Mouse (Mus musculus): ENCODE data around the gene Gys2.
"Not testable (repeated sequence)": the region's sequence is repeated elsewhere in the genome, so short reads cannot be mapped to it uniquely, and the experiment has no call there.

Gys2 gene

DNA sequence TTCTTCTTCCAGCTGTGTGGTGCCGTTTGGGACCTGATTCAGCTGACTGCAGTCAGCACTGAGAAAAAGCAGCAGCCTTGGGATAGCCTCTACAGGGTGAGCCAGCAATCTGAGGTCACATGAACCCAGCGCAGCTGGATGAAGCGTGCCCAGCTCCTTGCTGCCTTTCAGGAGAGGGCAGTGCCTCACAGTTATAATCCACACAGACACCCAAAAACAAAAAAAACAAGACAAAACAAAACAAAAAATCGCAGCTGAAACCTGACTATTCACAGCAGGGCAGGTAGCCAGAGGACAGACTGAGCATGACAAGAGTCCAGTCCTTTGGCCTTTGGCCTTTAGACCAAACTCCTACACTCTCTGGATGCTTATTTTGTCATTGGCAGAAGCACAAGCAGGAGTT lies at the start of gene Gys2:
Gene Gys2, minus strand, starts transcription at position 309 of the 403 bp plus-strand sequence.
- no peak for DNase-seq (ENCODE audit: extremely low read depth, low read depth)

DNA sequence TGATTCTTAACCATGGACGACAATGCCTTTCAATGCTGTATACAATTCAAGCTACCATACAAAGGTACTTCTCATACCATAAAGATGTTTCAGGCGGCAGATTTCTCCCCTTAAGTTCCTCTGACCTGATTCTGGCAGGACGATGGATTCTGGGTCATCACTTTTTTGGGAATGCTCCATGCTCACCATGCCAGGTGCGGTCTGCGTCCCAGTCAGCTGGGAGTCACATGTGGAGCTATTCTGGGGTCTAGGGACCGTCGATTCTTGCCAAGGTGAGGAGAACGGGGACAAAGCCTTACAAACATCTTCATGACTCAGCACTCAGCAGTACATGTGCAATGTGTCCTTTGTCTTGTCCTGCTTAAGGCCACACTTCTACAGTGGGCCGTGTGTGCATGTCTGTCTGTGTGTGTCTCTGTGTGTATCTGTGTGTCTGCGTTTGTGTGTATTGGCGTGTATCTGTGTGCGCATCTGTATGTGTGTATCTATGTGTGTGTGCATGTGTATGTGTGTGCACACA lies 48.7 kb upstream of the Gys2 start:
- no peak for DNase-seq (ENCODE audit: extremely low read depth, low read depth)

DNA sequence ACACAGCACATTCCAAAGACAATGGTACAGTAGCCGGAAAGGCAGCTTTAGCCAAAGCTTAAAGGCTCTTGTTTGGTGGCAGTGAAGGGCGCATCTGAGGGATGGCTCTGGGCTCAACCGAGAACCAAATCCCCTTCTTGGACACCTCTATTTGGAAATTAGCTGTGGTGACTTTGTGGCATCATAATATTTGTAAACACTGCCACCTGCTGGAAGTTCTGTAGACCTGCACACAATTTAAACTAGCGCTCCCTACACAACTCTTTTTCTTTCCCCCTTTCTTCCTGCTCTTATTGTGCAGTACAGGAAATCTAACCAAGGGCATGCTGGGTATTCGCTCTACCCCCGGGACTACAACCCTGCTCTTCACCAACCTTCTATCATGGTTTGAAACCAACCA lies 46.2 kb upstream of the Gys2 start:
- DNase-seq (ENCODE audit: extremely low read depth, low read depth) = peak; percentile 12

DNA sequence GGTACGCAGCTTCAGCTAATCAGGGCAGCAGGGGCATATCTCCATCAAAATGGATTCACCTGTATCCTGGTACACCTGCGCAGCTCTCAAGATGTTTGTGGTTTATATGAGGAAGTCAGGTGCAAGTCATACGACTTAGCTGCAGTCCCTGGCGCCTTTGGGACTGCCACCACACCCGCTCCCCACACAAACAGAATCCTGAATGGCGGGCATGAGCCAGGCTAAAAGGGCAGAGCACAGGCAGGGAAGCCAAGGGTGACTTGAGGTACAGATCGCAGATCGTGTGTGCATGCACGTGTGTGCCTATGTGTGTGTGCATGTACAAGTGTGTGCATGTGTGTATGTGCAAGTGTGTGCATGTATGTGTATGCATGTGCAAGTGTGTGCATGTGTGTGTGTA lies 42.5 kb upstream of the Gys2 start:
- not testable (repeated sequence) for DNase-seq (ENCODE audit: extremely low read depth, low read depth)

DNA sequence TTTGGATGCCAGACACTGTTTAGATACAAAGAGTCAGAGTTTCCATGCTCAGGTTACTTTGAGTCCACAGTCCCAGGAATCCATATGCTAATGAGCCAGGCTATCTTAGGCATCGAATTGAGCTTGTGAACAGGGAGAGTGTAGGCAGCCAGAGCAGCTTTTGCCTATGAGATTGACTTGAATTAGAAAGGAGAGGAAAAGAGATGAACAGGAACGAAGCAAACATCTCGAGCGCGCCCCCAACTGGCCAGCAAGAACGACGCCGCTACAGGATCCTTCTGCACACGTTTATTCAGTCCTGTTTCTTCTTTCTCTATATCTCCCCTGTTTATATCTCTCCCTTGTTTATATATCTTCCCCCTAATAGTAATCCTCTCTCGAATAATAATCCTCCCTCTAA lies 42.0 kb upstream of the Gys2 start:
- no peak for DNase-seq (ENCODE audit: extremely low read depth, low read depth)

DNA sequence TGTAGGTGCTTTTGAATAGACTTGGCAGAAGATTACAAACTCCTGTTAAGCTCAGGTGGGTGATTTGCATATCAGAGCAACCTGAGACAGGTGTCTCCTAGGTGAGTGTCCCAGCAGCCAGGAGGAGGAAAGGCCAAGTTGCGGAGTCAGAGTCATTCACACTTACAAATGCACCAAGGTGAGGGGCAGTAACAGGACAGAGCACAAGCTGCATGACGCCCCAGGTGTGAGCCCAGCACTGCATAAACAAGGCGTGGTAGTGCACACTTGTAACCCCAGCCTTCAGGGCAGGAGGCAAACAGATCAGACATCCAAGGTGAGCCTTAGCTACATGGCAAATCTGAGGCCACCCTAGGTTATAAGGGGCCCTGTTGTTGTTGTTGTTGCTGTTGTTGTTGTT lies 40.0 kb upstream of the Gys2 start:
- no peak for DNase-seq (ENCODE audit: extremely low read depth, low read depth)

DNA sequence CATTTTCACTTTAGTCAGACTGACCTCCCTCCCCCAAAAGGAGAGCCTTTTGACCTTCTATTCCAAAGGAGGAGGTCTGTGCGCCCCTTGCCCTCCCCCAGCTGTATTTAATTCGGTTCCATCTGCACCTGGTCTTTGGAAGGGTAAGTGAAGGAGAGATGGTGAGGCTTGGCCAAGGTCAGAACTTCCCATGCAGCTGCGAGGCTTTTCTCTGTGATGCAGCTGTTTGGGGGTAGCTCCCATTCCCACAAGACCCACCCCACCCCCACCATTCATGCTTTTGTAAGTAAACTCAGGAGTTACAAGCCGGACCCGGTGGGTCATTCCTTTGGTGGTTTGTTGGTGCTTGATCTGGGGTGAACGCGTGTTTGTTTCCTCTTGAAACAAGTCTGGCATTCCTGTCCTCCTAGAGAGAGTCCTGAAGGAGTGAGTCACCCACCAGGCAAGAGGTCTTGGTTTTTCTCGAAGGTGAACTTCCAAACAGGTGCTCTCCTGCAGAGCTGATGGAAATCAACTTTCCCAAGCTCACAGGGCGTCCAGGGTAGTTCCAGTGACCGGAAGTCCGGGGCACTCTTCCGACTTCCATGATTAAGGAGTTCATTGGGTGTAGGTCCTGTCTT lies 38.7 kb upstream of the Gys2 start:
- DNase-seq (ENCODE audit: extremely low read depth, low read depth) = no peak

DNA sequence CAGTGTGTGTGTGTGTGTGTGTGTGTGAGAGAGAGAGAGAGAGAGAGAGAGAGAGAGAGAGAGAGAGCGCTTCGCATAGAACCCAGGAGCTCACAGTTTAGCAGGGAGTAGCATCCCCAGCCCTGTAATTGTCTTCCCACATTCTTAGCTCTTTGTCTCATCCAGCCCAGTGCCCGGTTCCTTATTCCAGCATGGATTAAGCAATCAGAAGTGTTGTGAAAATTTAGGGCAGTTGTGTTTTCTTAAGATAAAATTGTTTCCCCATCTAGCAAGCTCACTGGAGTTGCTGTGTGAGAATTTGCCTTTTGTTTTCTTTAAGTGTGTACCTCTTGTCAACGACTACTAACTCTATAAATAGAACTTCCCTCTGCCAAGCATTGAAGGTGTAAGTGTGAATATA lies 35.8 kb upstream of the Gys2 start:
- DNase-seq (ENCODE audit: extremely low read depth, low read depth) = no peak

DNA sequence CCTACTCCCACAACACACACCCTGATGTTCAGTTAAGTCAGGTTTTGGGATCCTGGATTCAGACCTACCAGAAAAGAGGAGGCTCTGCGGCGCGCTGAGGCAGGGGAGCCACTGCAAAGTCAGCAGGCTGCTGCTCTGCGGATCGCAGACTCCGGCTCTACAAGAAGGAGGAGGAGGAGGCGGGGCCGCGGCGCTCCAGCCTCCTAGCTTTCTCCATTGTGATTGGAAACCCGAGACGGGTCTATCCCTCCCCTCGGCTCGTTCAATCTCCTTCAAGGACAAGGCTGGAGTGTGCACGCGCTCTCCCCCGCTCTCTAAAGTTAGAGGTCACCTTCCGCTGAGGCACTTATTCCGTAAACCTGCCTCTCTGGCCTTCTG lies 34.9 kb upstream of the Gys2 start, which contains the start of gene Ldhb:
Gene Ldhb, minus strand, starts transcription at position 173 of the 378 bp plus-strand sequence.
- no peak for DNase-seq (ENCODE audit: extremely low read depth, low read depth)

DNA sequence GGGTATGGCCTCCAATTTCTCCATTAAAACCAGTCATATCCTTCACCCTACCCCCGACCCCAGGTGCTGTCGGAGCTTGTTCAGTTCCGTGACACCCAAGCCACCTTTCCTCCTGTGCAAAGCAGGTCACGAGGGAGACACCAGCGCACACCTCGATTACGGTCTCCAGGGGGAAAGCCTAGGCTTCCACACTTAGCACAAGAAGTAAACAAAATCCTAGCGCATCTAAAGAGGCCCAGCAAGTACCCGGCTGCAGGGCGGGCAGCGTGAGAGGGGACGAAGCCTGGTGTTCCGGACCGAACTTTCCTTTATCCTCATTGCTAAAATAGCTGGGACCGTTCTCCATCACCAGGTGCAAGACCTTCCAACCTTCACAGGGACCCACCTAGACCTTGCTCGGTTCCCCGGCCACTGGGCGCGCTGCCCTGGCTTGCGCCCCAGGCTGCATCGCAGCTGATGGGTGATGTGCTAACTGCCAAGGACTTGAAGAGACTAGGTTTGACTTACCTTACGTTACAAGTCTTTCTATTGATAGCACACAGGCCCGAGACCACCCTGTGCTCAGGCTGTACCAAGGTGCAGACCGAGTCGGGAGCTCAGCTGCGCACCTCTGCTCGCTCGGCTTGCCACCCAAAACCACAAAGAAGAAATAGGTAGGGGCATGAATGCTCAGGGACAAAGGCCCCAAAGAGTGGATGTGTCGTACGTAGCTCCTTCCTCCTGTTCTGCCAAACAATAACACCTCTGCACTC lies 34.3 kb upstream of the Gys2 start:
- DNase-seq (ENCODE audit: extremely low read depth, low read depth) = no peak

DNA sequence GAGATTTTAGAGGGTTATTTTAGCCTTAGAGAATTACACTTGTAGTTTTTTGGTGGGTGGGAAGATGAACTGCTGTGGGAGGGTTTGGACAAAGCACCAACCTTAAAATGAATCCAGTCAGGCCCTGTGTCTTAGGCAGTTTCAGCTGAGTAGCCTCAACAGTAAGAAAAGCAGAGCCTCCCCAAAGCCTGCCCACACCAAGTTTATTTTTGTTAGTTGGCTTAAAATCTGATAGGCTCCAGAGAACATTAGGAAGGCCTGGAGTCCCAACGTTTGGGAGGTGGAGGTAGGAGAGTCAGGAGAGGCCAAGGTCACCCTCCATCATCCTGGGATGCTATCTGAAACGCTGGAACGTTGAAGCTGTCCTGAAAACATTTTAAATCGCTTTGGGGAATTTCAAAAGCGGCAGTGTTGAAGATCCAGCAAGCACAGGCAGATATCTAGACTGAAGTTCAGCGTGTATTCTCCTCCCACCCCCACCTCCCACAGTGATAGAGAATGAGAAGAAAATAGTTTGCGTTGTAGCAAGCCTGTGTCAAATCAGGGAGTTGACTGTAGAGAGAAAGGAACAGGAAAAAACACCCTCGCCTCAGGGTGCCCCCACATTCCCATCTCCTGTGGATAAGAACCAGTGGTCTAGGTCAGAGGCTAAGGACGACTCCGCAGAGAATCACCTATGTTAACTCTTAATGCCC lies 33.6 kb upstream of the Gys2 start:
- no peak for DNase-seq (ENCODE audit: extremely low read depth, low read depth)

DNA sequence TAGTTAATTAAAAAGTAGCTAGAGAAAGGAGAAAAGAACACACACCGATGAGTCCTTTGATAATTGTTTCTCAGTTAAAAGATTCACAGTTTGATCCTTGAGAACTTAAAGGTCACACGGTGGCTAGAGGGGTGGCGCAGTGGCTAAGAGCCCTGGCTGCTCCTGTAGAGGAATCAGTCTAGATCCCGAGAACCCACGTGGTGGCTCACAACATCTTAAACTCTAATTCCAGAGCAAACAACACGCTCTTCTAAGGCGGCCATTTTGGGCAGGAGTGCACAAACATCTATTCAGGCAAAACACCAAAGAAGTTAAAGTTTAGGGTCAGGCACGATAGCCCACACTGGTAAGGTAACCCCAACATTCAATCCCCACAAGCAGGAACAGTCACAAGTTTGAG lies 30.7 kb upstream of the Gys2 start:
- no peak for DNase-seq (ENCODE audit: extremely low read depth, low read depth)

DNA sequence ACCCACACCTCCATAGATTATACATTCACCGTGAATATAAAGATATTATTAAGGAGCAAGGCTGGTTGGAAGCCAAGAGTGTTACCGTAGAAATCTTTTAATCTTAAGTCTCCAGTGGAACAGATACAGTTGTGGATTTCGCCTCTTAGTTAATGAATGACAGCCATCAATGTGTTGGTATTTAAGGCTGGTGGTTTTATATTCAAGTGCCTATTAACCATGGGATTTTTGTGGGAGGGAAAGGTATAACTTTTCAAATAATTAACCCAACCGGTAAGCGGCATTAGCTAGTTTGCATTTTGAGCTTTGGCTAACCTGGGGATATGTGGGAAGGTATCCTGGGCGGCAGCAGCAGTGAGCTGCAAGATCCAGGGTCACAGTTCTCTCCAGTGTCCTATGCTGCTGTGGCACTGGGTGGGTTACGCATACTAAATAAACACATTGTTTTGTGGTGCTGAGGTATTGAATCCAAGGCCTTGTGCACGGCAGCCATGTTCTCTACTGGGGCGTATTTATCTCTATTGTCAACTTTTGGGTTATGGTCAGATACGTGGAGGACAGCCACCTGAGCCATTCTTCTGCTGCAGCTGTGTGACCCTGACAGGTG lies 29.7 kb upstream of the Gys2 start:
- no peak for DNase-seq (ENCODE audit: extremely low read depth, low read depth)

DNA sequence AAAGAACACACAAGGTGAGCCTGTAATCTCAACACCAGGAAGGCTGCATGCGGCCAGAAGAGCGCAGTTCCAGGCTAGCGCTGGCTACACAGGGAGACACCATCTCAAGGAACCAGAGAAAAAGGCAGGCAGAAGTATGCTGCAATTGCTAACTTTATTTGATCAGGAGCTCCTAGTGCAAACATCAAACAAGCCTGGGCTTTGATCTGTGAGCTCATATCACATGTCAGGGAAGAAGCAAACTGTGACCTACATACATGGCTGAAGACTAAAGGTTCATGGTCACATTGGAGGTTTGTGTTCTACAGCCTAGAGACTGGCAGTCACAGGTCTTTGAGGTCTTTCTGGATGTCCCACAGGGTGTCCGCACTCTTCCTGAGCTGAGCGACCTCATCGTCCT lies 17.2 kb upstream of the Gys2 start:
- not testable (repeated sequence) for DNase-seq (ENCODE audit: extremely low read depth, low read depth)

DNA sequence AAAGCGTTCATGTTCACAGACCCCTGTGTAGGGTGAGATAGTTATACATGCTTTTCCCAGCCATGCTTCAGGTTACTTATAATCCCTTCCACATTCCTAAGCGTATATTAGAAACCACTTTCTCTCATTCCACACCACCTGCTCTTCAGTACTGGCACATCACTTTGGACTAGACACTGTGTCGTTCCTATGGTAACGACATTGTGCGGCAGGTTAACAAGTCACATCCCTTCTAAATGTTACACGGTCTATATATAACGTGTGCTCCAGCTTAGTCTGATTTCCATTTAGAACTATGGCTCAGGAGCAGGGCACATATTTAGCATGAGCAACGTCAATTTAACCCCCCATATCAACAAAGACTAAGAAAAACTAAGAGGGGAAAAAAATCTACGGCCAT lies 14.7 kb upstream of the Gys2 start:
- DNase-seq (ENCODE audit: extremely low read depth, low read depth) = no peak

DNA sequence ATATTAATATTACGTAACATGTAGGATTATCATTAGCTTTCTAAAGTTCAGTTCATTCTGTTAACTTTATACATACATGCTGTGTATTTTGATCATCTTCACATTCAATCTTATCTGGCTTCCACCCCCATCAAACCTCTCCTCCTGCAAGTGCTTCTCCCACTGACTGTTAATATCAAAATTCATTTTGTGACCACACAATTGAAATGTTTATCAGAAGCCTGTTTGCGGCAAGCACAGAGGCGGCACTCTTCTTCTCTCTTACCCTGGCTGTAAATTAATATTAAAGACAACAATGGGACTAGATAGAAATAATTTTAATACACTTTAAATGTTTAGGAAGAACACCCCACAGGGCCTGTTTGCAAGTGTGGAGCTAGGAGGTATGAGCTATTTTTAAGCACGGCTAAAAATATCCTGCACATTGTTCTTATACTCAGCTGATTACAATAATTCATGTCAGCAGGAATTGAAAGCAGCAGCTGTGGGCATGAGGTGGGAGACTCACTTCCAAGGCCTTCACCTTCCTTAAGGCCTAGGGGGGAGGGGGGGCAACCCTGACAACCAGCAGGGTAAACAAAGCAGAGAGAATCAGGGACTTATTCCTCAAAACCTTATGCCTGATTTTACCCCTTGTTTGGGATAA lies 12.7 kb upstream of the Gys2 start:
- no peak for DNase-seq (ENCODE audit: extremely low read depth, low read depth)

DNA sequence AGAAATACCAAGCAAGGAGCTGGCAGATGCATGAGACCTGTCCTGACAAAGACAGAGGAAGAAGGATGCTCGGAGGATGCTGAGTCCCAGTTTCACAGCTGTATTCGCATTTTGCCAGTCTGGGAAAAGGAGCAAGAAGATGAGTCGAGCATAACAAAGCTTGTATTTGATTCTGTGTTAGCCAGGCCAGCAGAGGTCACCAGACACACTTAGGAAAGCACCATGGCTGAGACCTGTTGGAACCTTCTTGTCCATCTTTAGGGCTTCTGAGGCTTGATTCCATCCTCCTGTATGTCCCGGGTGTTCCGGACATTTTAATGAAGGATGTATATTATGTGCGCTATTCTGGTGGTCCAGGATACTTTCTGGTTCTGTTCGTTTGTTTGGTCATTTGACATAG lies 4.3 kb upstream of the Gys2 start:
- no peak for DNase-seq (ENCODE audit: extremely low read depth, low read depth)

DNA sequence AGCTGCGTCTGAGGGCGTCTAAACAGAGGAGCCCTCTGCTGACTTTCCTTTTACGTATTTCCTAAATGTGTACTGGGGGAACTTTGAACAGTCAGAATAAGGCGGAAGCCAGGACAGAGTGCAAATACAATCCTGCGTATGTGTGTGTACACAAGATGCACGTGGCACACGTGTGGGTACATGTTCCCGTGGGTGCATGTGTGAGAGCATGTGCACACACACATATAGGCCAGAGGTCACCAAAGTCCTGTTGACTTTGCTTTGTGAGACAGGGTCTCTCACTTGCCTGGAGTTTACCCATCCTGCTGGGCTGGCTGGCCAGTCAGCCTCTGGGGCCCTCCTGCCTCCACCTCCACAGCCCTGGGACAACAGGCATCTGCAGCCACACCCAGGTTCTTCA lies 1.8 kb downstream of the Gys2 start:
- DNase-seq (ENCODE audit: extremely low read depth, low read depth) = no peak

DNA sequence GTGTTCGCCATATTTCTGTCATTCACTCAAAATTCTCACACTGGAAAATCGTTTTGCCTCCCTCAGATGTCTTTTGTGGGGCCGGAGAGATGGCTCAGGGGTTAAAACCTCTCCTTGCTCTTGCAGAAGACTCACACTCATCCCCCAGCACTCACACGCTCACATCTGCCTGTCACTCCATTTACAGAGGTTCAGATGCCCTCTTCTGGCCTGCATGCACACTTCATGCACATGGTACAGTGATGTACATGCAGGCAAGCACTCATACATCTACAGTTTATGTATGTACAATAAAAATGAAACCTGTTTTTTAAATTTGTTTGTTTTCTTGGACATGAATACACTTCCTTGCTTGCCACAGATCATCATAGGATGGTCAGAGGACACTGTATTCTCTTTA lies 3.3 kb downstream of the Gys2 start:
- DNase-seq (ENCODE audit: extremely low read depth, low read depth) = no peak

DNA sequence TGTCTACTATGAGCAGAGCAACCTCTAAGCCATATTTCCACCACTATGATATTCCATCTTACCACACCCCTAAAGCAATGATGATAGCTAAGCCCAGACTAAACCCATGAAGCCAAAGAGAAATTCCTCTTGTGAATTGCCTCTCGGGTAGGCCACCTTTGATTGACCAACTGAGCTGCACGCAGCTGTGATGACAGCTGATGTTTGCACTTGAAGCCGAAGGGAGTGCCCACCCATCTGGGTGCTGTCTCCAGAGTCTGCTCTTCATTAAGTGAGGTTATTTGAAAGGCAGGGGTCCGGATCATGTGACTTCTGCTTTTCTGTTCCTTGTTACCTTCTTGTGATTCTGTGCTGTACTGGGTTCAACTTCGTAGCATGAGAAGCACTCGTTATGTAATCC lies 10.7 kb downstream of the Gys2 start:
- DNase-seq (ENCODE audit: extremely low read depth, low read depth) = no peak

DNA sequence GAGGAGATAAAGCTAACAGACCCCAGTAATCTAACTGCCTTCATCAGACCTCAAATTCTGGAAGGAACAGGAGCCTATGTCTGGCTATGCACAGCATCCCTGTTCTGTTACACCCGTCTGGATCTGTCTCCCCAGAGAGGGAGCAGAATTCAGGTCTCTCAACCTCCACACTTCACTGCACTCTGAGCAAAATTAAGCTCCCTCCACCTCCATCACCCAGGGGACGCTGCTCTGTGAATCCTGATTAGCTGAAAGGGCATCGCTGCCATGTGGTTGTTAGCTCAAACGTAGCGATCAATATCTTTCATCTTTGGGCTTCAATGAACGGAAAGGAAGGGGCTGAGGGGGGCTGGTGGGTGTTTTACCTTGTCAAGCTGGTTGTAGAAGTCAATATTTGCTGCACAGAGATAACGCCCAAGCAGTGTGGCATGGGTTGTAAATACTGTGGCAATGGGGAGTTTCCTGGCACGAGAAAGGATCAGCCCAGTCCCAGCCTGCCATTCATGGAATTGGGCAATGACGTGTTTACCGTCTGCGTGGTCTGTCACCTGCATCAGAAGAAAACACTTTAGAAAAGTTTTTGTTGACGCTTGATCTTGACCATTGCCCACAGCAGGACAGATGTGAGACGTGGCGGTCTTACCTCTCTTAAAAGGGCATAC lies 13.8 kb downstream of the Gys2 start:
- no peak for DNase-seq (ENCODE audit: extremely low read depth, low read depth)

All from MEL-GATA-1-ER (cell line).